Mouse (Mus musculus): ENCODE measurements around the gene Mgll.

- TF ChIP-seq CTCF (conservative IDR thresholded peaks at IDR 0.05; ENCODE audit: low read length): no peak
- no peak for TF ChIP-seq NANOG (IDR thresholded peaks at IDR 0.05; ENCODE audit: borderline replicate concordance, low read length)
- no peak for TF ChIP-seq POU5F1 (IDR thresholded peaks at IDR 0.05; ENCODE audit: borderline replicate concordance, low read length)
These were observed 32.8 kb downstream of the Mgll start for GRCm38 (mm10) chr6:88756992-88757391.
